Mouse (Mus musculus): ENCODE data around the gene Naip6.

The Naip6 gene

GRCm38 (mm10) chr13:100317256-100317893 is at the start of gene Naip6:
Gene Naip6 (minus strand): TSS chr13:100317674.
- 66% methylated on average over 6 of the region's 6 CpGs for WGBS

GRCm38 (mm10) chr13:100352315-100352714 is 34.8 kb upstream of the Naip6 start:
- WGBS = 79% methylated on average over 2 of the region's 2 CpGs

- 75% methylated on average over 1 of the region's 2 CpGs for WGBS
Measured at GRCm38 (mm10) chr13:100349510-100350173, 32.2 kb upstream of the Naip6 start.

GRCm38 (mm10) chr13:100341822-100342221 is 24.3 kb upstream of the Naip6 start:
- 63% methylated on average over 2 of the region's 2 CpGs for WGBS

GRCm38 (mm10) chr13:100331728-100332127 is 14.3 kb upstream of the Naip6 start:
- 51% methylated on average over 5 of the region's 5 CpGs for WGBS

GRCm38 (mm10) chr13:100328899-100329298 is 11.4 kb upstream of the Naip6 start:
- 26% methylated on average over 1 of the region's 1 CpGs for WGBS

- 76% methylated on average over 2 of the region's 2 CpGs for WGBS
Measured at GRCm38 (mm10) chr13:100328029-100328428, 10.6 kb upstream of the Naip6 start.

- 87% methylated on average over 3 of the region's 3 CpGs for WGBS
Measured at GRCm38 (mm10) chr13:100322266-100322837, 4.9 kb upstream of the Naip6 start.

GRCm38 (mm10) chr13:100284611-100285010 is 32.9 kb downstream of the Naip6 start:
- WGBS = 86% methylated on average over 1 of the region's 1 CpGs

GRCm38 (mm10) chr13:100271474-100272132 is 45.9 kb downstream of the Naip6 start:
- no CpG with 5 or more reads among the region's 1 CpGs for WGBS

GRCm38 (mm10) chr13:100256996-100257395 is 60.5 kb downstream of the Naip6 start:
- 63% methylated on average over 2 of the region's 2 CpGs for WGBS

GRCm38 (mm10) chr13:100255925-100256324 is 61.5 kb downstream of the Naip6 start:
- 88% methylated on average over 6 of the region's 6 CpGs for WGBS

- WGBS = 91% methylated on average over 2 of the region's 2 CpGs
Measured at GRCm38 (mm10) chr13:100251897-100252296, 65.6 kb downstream of the Naip6 start.

GRCm38 (mm10) chr13:100246896-100247519 is 70.5 kb downstream of the Naip6 start:
- WGBS = 79% methylated on average over 5 of the region's 5 CpGs

- 87% methylated on average over 4 of the region's 4 CpGs for WGBS
Measured at GRCm38 (mm10) chr13:100246223-100246622, 71.3 kb downstream of the Naip6 start, which contains the start of gene Naip5. Gene Naip5 (minus strand): TSS chr13:100246323.

Data from cerebral cortex, adult 2 months (tissue).